Mouse (Mus musculus) hindbrain, embryonic 16.5 days (tissue): ENCODE results near the gene Gm1113. TPM values are rescaled to one million over a fixed set of nuclear protein-coding genes. Genes with fewer than 3 reads are reported as not detected.

Experiments
- ATAC-seq: fragments of 200-750 bp; cut with Nextera tagmentation; 2 replicates; pipeline ENCODE4 v1.8.0; 2017; ENCODE audit warnings: moderate TSS enrichment, moderate library complexity
- H3K27ac ChIP-seq: fragments of 300-500 bp; sonication (generic); 2 replicates; pipeline ENCODE4 v1.5.1; 2014; ENCODE audit warnings: low read depth, mild to moderate bottlenecking, control low read depth, low read length, moderate library complexity
- H3K27me3 ChIP-seq: fragments of 300-500 bp; sonication (generic); replicated peaks from 2 replicates; pipeline ENCODE4 v1.6.1; 2014; ENCODE audit warnings: low read length; ENCODE audit not compliant: control insufficient read depth, insufficient read depth
- H3K36me3 ChIP-seq: fragments of 300-500 bp; sonication (generic); 2 replicates; pipeline ENCODE4 v1.6.1; 2014; ENCODE audit warnings: mild to moderate bottlenecking, low read length, moderate library complexity, mixed read lengths; ENCODE audit not compliant: control insufficient read depth, insufficient read depth
- H3K4me1 ChIP-seq: fragments of 300-500 bp; sonication (generic); 2 replicates; pipeline ENCODE4 v1.6.1; 2014; ENCODE audit warnings: low read depth, low read length; ENCODE audit not compliant: control insufficient read depth, insufficient read depth
- H3K4me2 ChIP-seq: fragments of 300-500 bp; sonication (generic); 2 replicates; pipeline ENCODE4 v1.6.1; 2014; ENCODE audit warnings: mild to moderate bottlenecking, low read length, control low read depth, moderate library complexity
- H3K4me3 ChIP-seq: fragments of 300-500 bp; sonication (generic); 2 replicates; pipeline ENCODE4 v1.5.1; 2014; ENCODE audit warnings: mild to moderate bottlenecking, low read length, control low read depth, moderate library complexity
- H3K9ac ChIP-seq: fragments of 300-500 bp; sonication (generic); 2 replicates; pipeline ENCODE4 v1.6.1; 2014; ENCODE audit warnings: low read depth, mild to moderate bottlenecking, control low read depth, low read length, moderate library complexity
- H3K9me3 ChIP-seq: fragments of 300-500 bp; sonication (generic); 2 replicates; pipeline ENCODE4 v1.6.1; 2014; ENCODE audit warnings: mild to moderate bottlenecking, low read length, moderate library complexity; ENCODE audit not compliant: control insufficient read depth
- WGBS: fragments of 180-500 bp; shearing (Covaris S2); extraction: QIAGEN DNeasy Blood & Tissue Kit; methylation state at CpG from one replicate; pipeline ENCODE4 v1.1.7; 2014; 5-methylcytosine and 5-hydroxymethylcytosine counted together
- polyA plus RNA-seq: library from polyadenylated mRNA; unstranded; fragments of >200 nt; fragmentation: Nextera tagmentation; extraction: Ambion mirVana; gene quantifications from 2 replicates; pipeline ENCODE4 v1.2.1, GENCODE M21; 2015

Gm1113 gene
- polyA plus RNA-seq, 1 experiment from 2014 or later = not detected

DNA sequence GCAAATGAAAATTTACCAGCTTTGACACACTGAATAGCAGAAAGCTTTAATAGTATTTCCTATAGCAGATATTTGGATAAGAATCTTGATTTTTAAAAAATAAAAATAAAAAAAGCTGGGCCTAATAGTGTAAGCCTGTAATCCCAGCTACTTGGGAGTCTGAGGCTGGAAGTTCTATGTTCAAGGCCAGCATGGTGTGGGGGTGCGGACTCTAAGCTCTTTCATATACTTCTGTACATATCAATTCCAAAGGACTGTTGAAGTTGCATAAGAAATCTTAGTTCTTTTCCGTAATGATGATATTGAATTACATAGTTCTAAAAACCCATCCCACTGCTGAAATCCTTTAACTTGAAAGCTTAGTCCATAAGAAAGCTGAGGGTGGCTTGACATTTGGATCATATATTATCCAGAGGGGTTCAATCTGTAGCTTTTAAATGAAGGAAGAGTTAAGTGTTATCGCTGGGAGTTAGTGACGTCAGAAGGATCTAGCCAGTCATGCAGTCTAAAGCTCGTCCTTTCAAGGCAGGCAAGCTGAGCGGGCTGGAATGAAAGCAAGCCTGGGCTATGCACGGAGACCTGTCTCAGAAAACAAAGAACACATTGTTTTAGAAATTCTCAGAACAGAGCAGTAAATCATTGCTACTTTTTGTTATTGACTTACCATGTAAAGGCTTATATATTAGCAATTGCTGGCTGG, 24.9 kb downstream of the Gm1113 start:
- H3K4me1 ChIP-seq = no peaks in the 10 kb centered on the region
- no peak overlapping the region for H3K9ac ChIP-seq
- no peak overlapping the region for H3K4me3 ChIP-seq
- no peaks in the 10 kb centered on the region for H3K36me3 ChIP-seq
- ATAC-seq = no peak
- no peaks in the 10 kb centered on the region for H3K27me3 ChIP-seq
- WGBS = 50% methylated on average over 7 of the region's 7 CpGs
- no peaks in the 10 kb centered on the region for H3K9me3 ChIP-seq
- H3K4me2 ChIP-seq = no peak overlapping the region
- no peak overlapping the region for H3K27ac ChIP-seq

DNA sequence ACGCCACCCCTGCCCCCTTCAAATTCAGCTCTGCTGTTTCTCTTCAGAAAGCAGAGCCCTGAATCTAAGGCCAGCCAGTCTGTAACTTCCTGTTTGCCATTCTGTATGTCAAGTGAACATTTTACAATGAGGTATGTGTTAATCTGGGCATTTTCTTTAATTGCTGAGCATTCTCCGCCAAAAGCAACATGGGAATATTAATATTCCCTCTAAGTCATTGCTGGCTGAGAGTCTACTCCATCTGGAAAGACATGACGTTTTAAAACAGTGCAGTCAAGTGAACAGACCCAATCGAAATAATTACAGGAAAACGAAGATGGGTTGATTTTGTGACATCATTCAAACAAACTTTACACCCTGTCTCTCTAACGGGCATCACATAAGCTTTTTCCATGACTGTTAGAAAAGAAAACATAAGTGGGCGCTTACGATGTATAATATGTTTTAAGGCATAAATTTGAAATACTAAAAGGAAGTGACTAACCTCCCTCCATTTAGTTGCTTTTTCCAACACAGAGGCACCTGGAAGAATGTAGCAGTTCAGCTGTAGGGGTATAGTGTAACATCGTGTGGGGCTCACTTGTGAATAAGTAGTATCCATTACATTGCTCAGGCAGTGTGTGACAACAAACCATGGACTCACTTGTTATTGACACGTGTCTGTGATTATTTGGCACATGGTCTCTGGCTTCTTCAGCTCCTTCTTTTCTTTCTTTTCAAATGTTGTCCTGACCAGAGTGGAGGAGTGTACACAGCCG, 26.8 kb downstream of the Gm1113 start:
- Histone ChIP-seq H3K36me3 (no peaks in the 10 kb centered on the region), H3K9me3 (no peaks in the 10 kb centered on the region), H3K4me1 (no peaks in the 10 kb centered on the region), H3K27me3 (no peaks in the 10 kb centered on the region), H3K27ac (no peak overlapping the region), H3K4me2 (no peak overlapping the region), H3K9ac (no peak overlapping the region), H3K4me3 (no peak overlapping the region)
- ATAC-seq = no peak
- WGBS = 78% methylated on average over 11 of the region's 11 CpGs

DNA sequence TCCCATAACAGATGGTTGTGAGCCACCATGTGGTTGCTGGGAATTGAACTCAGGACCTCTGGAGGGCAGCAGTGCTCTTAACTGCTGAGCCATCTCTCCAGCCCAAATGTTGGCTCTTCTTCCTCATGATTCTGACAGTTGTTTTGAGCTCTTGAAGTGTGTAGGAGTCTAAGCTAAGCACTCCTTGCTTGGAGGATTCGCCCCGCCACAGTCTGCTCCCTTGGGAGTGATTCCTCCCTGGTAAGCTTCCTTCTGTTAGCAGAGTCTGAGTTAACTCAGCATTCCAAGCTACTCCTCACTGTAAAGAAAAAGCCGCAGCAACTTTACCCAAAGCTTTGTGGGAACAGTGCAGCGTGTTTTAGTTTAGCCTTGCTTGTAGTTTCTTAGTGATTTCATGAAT, 29.6 kb downstream of the Gm1113 start:
- WGBS = 78% methylated on average over 4 of the region's 4 CpGs
- H3K4me1 ChIP-seq = no peaks in the 10 kb centered on the region
- H3K4me2 ChIP-seq = no peak overlapping the region
- ATAC-seq = no peak
- no peak overlapping the region for H3K9ac ChIP-seq
- H3K36me3 ChIP-seq = 0 out of 2 replicates have a peak, but pooled peaks cover 3% of the 10 kb centered on the region
- H3K9me3 ChIP-seq = no peaks in the 10 kb centered on the region
- no peak overlapping the region for H3K27ac ChIP-seq
- no peak overlapping the region for H3K4me3 ChIP-seq
- H3K27me3 ChIP-seq = no peaks in the 10 kb centered on the region

DNA sequence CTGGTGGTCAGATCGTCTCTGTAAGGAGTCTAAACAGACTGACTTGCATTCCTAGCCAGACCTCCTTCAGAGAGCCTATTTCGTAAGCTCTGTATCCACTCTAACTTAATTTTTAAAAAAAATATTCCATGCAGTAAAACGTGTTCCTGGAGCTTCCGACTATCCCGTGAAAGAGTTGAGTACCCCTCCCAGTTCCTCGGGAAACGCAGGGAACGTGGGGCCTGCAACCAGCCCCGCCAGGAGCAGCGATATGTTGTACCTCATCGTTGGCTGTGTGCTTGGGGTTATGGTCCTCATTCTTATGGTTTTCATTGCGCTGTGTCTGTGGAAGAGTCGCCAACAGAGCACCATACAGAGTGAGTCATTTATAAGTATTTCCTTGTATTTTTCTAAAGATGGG, 31.5 kb downstream of the Gm1113 start:
- 0 out of 2 replicates have a peak, but pooled peaks cover 3% of the 10 kb centered on the region for H3K36me3 ChIP-seq
- WGBS = 88% methylated on average over 13 of the region's 13 CpGs
- H3K9me3 ChIP-seq = no peaks in the 10 kb centered on the region
- H3K4me2 ChIP-seq = no peak overlapping the region
- H3K4me1 ChIP-seq = no peaks in the 10 kb centered on the region
- no peaks in the 10 kb centered on the region for H3K27me3 ChIP-seq
- H3K4me3 ChIP-seq = no peak overlapping the region
- ATAC-seq = no peak
- no peak overlapping the region for H3K9ac ChIP-seq
- no peak overlapping the region for H3K27ac ChIP-seq

DNA sequence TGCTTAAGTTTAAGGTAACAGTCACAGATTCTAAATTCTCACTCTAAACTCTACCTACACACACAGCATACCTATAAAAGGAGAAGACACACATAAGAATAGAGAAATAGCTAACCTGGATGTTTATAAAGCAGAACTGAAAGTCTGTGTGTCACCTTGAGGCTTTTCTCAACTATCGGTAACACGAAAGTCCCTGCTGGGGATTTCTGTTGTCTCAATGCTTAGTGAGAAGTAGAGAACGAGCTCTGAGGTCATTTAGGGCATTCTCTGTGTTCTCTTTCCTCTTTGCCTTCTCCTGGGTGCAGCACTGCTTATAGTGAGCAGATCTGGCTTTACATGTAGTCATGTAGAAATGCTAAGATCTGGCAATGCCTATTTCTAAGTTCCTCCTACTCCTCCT, 34.1 kb downstream of the Gm1113 start:
- no peak for ATAC-seq
- WGBS = 80% methylated on average over 3 of the region's 3 CpGs

DNA sequence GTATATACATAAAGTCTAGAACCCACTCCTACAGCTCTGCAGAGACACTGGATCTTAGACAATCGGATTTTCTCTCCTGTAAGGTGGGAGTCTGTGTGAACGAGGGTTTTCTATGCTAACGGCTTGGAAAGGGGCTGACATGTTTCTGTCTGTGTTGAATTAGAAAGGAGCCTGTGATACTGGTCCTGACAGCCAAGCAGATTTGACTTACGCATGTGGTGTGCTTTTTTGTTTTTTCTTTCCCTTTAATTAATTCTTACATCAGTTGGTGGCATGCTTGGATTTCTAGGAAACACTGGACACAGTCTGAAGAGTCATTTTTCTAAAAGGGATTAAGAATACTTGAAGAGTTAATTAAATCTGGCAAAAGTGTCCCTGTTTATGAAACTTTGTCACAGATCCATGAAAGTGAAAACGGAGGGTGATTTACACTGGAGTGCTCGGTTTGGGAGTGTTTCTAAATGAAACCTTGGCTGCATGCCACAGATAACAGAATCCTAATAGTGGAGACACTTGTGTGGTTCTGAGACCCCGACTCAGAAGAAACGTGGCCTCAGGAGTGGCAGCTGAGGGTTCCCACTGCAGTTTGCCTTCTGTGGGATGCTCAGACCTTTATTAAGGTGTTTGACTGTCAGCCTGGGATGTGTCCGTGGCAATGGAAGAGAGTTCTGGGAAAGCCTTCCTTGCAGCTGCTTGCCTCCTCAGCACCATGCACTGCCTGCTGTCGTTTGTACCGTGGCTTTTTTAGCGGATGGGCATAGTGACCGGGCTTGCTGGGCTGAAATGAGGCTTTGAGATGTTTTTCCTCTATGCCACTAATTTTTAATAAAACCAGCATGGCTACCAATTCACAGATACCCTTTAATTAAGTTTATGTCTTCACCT, 35.8 kb downstream of the Gm1113 start:
- 60% methylated on average over 13 of the region's 13 CpGs for WGBS
- Histone ChIP-seq H3K9me3 (no peaks in the 10 kb centered on the region), H3K4me2 (no peak overlapping the region), H3K4me3 (no peak overlapping the region), H3K27ac (no peak overlapping the region), H3K36me3 (peaks cover 10% of the 10 kb centered on the region), H3K27me3 (no peaks in the 10 kb centered on the region; the same call in 1 of the 2 replicates), H3K4me1 (no peaks in the 10 kb centered on the region), H3K9ac (no peak overlapping the region)
- no peak; the same call in 1 of the 2 replicates for ATAC-seq

More for the DNA sequence above, 34.1 kb downstream of the Gm1113 start:
- H3K9ac ChIP-seq = no peak overlapping the region
- H3K4me2 ChIP-seq = no peak overlapping the region
- peaks cover 4% of the 10 kb centered on the region; the same call in 1 of the 2 replicates for H3K36me3 ChIP-seq
- no peaks in the 10 kb centered on the region for H3K4me1 ChIP-seq
- H3K27me3 ChIP-seq = no peaks in the 10 kb centered on the region; the same call in 1 of the 2 replicates
- no peak overlapping the region for H3K4me3 ChIP-seq
- H3K27ac ChIP-seq = no peak overlapping the region
- H3K9me3 ChIP-seq = no peaks in the 10 kb centered on the region

DNA sequence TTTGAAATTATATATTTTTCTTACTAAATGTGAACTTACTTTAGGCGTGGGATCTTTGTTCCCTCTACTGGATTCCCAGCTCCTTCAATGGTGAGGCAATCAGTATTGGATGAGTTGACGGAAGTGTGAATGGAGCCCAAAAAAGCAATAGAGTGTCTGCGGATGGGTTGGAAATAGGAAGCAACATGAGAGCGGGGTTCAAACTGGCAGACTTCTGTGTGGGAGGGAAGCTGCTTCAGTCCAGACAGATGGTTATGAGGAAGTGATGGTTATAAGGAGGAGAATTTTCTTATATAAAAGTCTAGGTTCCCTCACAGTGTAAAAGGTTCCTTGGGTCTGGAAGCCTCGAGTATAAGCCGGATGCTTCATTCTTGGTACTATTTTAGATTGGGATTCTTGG, 38.6 kb downstream of the Gm1113 start:
- no peak for ATAC-seq
- no peak overlapping the region for H3K27ac ChIP-seq
- H3K9me3 ChIP-seq = no peaks in the 10 kb centered on the region
- H3K9ac ChIP-seq = no peak overlapping the region
- no peaks in the 10 kb centered on the region; the same call in 1 of the 2 replicates for H3K27me3 ChIP-seq
- 93% methylated on average over 6 of the region's 6 CpGs for WGBS
- no peak overlapping the region for H3K4me3 ChIP-seq
- no peaks in the 10 kb centered on the region for H3K4me1 ChIP-seq
- no peak overlapping the region for H3K4me2 ChIP-seq
- H3K36me3 ChIP-seq = peaks cover 7% of the 10 kb centered on the region

DNA sequence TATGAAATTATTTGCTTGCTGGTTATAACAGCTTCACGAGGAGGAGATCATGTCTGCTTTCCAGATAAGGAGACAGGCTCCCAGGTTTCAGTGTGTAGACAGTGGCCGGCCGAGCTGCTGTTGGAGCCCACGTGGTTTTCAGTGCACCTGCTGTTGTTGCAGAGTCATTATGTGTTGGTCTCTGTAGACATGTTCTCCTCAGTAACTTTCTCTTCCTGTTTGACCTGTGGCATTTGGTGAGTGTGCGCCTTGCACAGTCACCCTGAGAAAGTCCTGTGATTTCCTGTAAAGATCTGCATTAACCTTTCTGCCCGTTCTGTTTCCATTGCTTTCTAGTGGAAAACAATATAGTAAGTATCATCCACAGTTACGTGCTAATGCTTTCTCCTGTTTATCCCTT, 42.7 kb downstream of the Gm1113 start:
- Histone ChIP-seq H3K27ac (no peak overlapping the region), H3K4me1 (no peaks in the 10 kb centered on the region), H3K4me2 (no peak overlapping the region), H3K4me3 (no peak overlapping the region), H3K9ac (no peak overlapping the region), H3K36me3 (peaks cover 13% of the 10 kb centered on the region), H3K27me3 (no peaks in the 10 kb centered on the region), H3K9me3 (no peaks in the 10 kb centered on the region)
- no peak for ATAC-seq
- 93% methylated on average over 7 of the region's 7 CpGs for WGBS
